Mouse (Mus musculus) spleen, adult 2 months (tissue): ENCODE data around the gene Gfap. TPM values are rescaled to one million over a fixed set of nuclear protein-coding genes. Genes with fewer than 3 reads are reported as not detected.

Source experiments
- DNase-seq, 2 experiments: peaks; one replicate each; pipeline versions ENCODE4 v3.0.0 to v3.0.0-alpha.2; 2012 to 2021; ENCODE audit warnings: low spot score in 2 of 2, low read depth in 1 of 2
- H3K27ac ChIP-seq: fragments of 200-500 bp; 2 replicates; pipeline ENCODE4 v1.5.1; 2012; ENCODE audit warnings: low read length, inconsistent platforms; ENCODE audit not compliant: insufficient read depth
- H3K27me3 ChIP-seq: fragments of 200-500 bp; 2 replicates; pipeline ENCODE4 v1.6.1; 2012; ENCODE audit warnings: mild to moderate bottlenecking, moderate library complexity, low read length, inconsistent platforms; ENCODE audit not compliant: control insufficient read depth, insufficient read depth
- H3K36me3 ChIP-seq: fragments of 200-500 bp; 2 replicates; pipeline ENCODE4 v1.6.1; 2012; ENCODE audit warnings: mild to moderate bottlenecking, low read length, inconsistent platforms; ENCODE audit not compliant: control insufficient read depth, insufficient read depth
- H3K4me1 ChIP-seq: fragments of 200-500 bp; 2 replicates; pipeline ENCODE4 v1.6.1; 2011; ENCODE audit warnings: inconsistent platforms; ENCODE audit not compliant: control insufficient read depth, insufficient read depth, insufficient read length
- H3K4me3 ChIP-seq: fragments of 200-500 bp; 2 replicates; pipeline ENCODE4 v1.5.1; 2011; ENCODE audit warnings: mild to moderate bottlenecking, inconsistent platforms; ENCODE audit not compliant: insufficient read depth, insufficient read length; ENCODE audit errors: extremely low read depth
- CTCF ChIP-seq: fragments of 200-500 bp; IDR thresholded peaks from 2 replicates; pipeline ENCODE4 v1.5.1; 2011; ENCODE audit warnings: mild to moderate bottlenecking, inconsistent platforms; ENCODE audit not compliant: insufficient read depth, insufficient read length, insufficient replicate concordance; ENCODE audit errors: extremely low read depth
- POLR2A ChIP-seq: fragments of 200-500 bp; IDR thresholded peaks from 2 replicates; pipeline ENCODE4 v1.6.1; 2011; ENCODE audit warnings: low read depth, low read length, inconsistent platforms
- WGBS: fragments of 180-500 bp; shearing (Covaris S2); methylation state at CpG from one replicate; pipeline ENCODE4 v1.1.7; 2018; 5-methylcytosine and 5-hydroxymethylcytosine counted together
- polyA plus RNA-seq: library from polyadenylated mRNA; depleted of rRNA; stranded (reverse); fragments of >200 nt; gene quantifications from 2 replicates; pipeline ENCODE4 v1.2.3, GENCODE M21; 2012

Gfap gene
- polyA plus RNA-seq, 1 experiment = 1.8 TPM

DNA sequence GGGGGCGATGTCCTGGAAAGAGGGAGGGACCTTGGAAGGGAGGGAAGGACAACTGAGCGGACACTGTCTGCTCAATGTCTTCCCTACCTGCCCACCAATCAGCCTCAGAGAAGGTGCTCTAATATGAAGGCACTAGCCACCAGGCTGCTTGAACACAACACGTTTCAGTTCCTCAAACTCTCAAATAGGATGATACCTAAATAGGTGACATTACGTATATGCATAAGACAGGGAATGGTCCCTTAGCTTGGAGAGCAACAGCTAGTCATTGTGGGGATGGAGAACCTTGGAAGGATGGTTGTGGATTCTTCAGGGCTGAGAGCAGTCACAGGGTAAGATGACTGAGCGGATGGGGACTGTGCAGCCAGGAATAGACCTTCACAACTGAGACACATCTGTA is 13.3 kb downstream of the Gfap start:
- Histone ChIP-seq H3K27me3 (no peaks in the 10 kb centered on the region), H3K4me1 (no peaks in the 10 kb centered on the region), H3K27ac (no peak overlapping the region), H3K4me3 (no peak overlapping the region), H3K36me3 (no peaks in the 10 kb centered on the region)
- 64% methylated on average over 5 of the region's 5 CpGs for WGBS
- DNase-seq = no peak
- TF ChIP-seq POLR2A (no peak), CTCF (no peak)

DNA sequence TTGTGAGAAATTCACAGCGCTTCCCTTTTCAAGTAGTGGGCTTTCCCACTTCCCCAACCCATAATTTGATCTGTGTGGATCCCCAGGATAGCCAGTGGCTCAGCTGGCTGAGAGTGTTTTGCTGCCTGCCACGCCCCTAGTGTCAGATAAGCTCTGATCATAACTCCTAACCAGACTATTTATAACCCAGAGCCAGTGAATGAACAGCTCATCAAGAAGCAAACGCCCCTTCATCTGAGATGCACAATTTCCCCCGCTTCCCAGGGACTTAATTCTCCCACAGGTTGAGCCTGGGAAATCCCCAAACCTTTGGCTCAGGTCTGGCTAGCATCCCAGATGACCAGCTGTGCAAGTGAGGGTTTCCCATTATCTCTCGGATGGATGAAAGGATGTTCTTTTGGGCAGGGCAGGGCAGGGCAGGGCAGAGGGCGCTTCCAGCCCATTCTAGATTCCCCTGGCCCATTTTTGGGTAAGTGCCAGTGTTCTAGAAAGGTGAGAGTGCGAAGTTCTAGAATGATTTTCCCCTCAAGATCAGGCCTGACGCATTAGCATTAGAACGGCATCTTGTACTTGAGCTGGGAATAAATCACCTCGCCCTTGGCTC is 16.0 kb downstream of the Gfap start, which contains the start of gene Fam187a:
Gene Fam187a, plus strand, starts transcription at position 554 of the 604 bp plus-strand sequence.
- no peaks in the 10 kb centered on the region; the same call in 1 of the 2 replicates for H3K4me1 ChIP-seq
- H3K4me3 ChIP-seq = no peak within 1 kb of the TSS
- TF ChIP-seq CTCF (no peak), POLR2A (no peak)
- no peaks in the 10 kb centered on the region for H3K27me3 ChIP-seq
- 70% methylated on average over 10 of the region's 10 CpGs for WGBS
- H3K27ac ChIP-seq = no peak within 1 kb of the TSS
- H3K36me3 ChIP-seq = no peaks in the 10 kb centered on the region
- no peak for DNase-seq

GRCm38 (mm10) chr11:102881314-102882198 is 19.2 kb downstream of the Gfap start:
- Histone ChIP-seq H3K4me1 (no peaks in the 10 kb centered on the region; the same call in 1 of the 2 replicates), H3K4me3 (peak overlapping the region; percentile 71), H3K27ac (no peak overlapping the region), H3K27me3 (no peaks in the 10 kb centered on the region), H3K36me3 (peaks cover 2% of the 10 kb centered on the region; the same call in 1 of the 2 replicates)
- 17% methylated on average over 13 of the region's 13 CpGs for WGBS
- TF ChIP-seq CTCF (no peak), POLR2A (no peak)
- no peak for DNase-seq

- Histone ChIP-seq H3K27me3 (no peaks in the 10 kb centered on the region), H3K4me3 (peak within 1 kb of the TSS; percentile 71), H3K4me1 (no peaks in the 10 kb centered on the region; the same call in 1 of the 2 replicates), H3K36me3 (peaks cover 5% of the 10 kb centered on the region; the same call in 1 of the 2 replicates), H3K27ac (peak within 1 kb of the TSS; percentile 93)
- WGBS = under 1% methylated on average over 62 of the region's 62 CpGs
- DNase-seq = peak; percentile 87 to 90
- TF ChIP-seq CTCF (no peak), POLR2A (peak; percentile 69)
Observed at GRCm38 (mm10) chr11:102880585-102881313, 20.0 kb downstream of the Gfap start, which contains the start of the genes Eftud2 and Ccdc103. Gene Eftud2 (minus strand): TSS chr11:102880985. Gene Ccdc103 (plus strand): TSS chr11:102881204.

- WGBS = 71% methylated on average over 2 of the region's 2 CpGs
- Histone ChIP-seq H3K4me1 (no peaks in the 10 kb centered on the region; the same call in 1 of the 2 replicates), H3K27me3 (no peaks in the 10 kb centered on the region), H3K36me3 (peaks cover 8% of the 10 kb centered on the region; the same call in 1 of the 2 replicates), H3K27ac (no peak overlapping the region), H3K4me3 (no peak overlapping the region)
- no peak for DNase-seq
- TF ChIP-seq POLR2A (no peak), CTCF (no peak)
Observed at GRCm38 (mm10) chr11:102879558-102879957, 21.2 kb downstream of the Gfap start.

- 94% methylated on average over 7 of the region's 7 CpGs for WGBS
- H3K27me3 ChIP-seq = no peaks in the 10 kb centered on the region
- peaks cover 22% of the 10 kb centered on the region for H3K36me3 ChIP-seq
- no peak overlapping the region for H3K27ac ChIP-seq
- no peak overlapping the region for H3K4me3 ChIP-seq
- no peak for DNase-seq
- TF ChIP-seq POLR2A = no peak
- TF ChIP-seq CTCF = no peak
- H3K4me1 ChIP-seq = no peaks in the 10 kb centered on the region; the same call in 1 of the 2 replicates
Observed at GRCm38 (mm10) chr11:102874801-102875334, 25.8 kb downstream of the Gfap start.
